Mouse (Mus musculus) megakaryocyte, adult 5-6 weeks (primary cell): Measurements from ENCODE around the gene Rhox4b. TPM values are rescaled to one million over a fixed set of nuclear protein-coding genes. Genes with fewer than 3 reads are reported as not detected.
"Not testable (repeated sequence)": the region's sequence is repeated elsewhere in the genome, so short reads cannot be mapped to it uniquely, and the experiment has no call there.

Experiments
- ATAC-seq: 2 replicates; pipeline ENCODE4 v1.8.0; 2016; ENCODE audit warnings: mild to moderate bottlenecking, inconsistent platforms; ENCODE audit not compliant: poor library complexity, severe bottlenecking
- total RNA-seq, 2 experiments: library from RNA; stranded (forward) in 1 of 2; stranded (reverse) in 1 of 2; fragments of 153-499, 151-499 nt in 1 of 2; fragments of 221-1000, 200-1000 nt in 1 of 2; gene quantifications; 2 replicates each; pipeline versions ENCODE4 v1.2.3 to v1.2.4; 2015 to 2017

Rhox4b gene
- total RNA-seq (2015) (not detected in 2 replicates), total RNA-seq (2017) (not detected in 2 replicates)

- not testable (repeated sequence) for ATAC-seq
Measured at GRCm38 (mm10) chrX:37432194-37432593, at the start of gene Rhox4b. Gene Rhox4b, plus strand, starts transcription at chrX:37432494.

- ATAC-seq: not testable (repeated sequence)
Measured at GRCm38 (mm10) chrX:37390548-37390947, 41.7 kb upstream of the Rhox4b start, which contains the start of gene Rhox4a2. Gene Rhox4a2, plus strand, starts transcription at chrX:37390848.

GRCm38 (mm10) chrX:37411767-37412166, 20.5 kb upstream of the Rhox4b start, which contains the start of gene Rhox2b:
Gene Rhox2b, plus strand, starts transcription at chrX:37412067.
- ATAC-seq: not testable (repeated sequence)

GRCm38 (mm10) chrX:37453380-37453779, 21.1 kb downstream of the Rhox4b start, which contains the start of gene Rhox2c:
Gene Rhox2c, plus strand, starts transcription at chrX:37453680.
- not testable (repeated sequence) for ATAC-seq

- ATAC-seq: not testable (repeated sequence)
Measured at GRCm38 (mm10) chrX:37458285-37458684, 26.0 kb downstream of the Rhox4b start, which contains the start of gene Rhox3c. Gene Rhox3c, plus strand, starts transcription at chrX:37458585.

GRCm38 (mm10) chrX:37480037-37480436, 47.7 kb downstream of the Rhox4b start, which contains the start of gene Rhox4c:
Gene Rhox4c, plus strand, starts transcription at chrX:37480337.
- not testable (repeated sequence) for ATAC-seq

Other genes starting within 250 kb of the Rhox4b start
- gene Ndufa1, start 241.3 kb upstream of the Rhox4b start, total RNA-seq (2015): 203 and 221 TPM in 2 replicates
- 123 and 131 TPM in 2 replicates for gene Ndufa1, start 241.3 kb upstream of the Rhox4b start, total RNA-seq (2017)
- gene Rnf113a1, start 241.2 kb upstream of the Rhox4b start, total RNA-seq (2015): 6.4 and 6.5 TPM in 2 replicates
- gene Rnf113a1, start 241.2 kb upstream of the Rhox4b start, total RNA-seq (2017): 2.8 and 4.5 TPM in 2 replicates
- gene Gm9, start 221.5 kb upstream of the Rhox4b start, total RNA-seq (2015): not detected in 2 replicates
- not detected in 2 replicates for gene Gm9, start 221.5 kb upstream of the Rhox4b start, total RNA-seq (2017)
- gene Rhox1, start 210.2 kb upstream of the Rhox4b start, total RNA-seq (2015): not detected in 2 replicates
- not detected in 2 replicates for gene Rhox1, start 210.2 kb upstream of the Rhox4b start, total RNA-seq (2017)
- gene Rhox2a, start 187.5 kb upstream of the Rhox4b start, total RNA-seq (2015): not detected in 2 replicates
- not detected in 2 replicates for gene Rhox2a, start 187.5 kb upstream of the Rhox4b start, total RNA-seq (2017)
- not detected in 2 replicates for gene Rhox3a, start 182.6 kb upstream of the Rhox4b start, total RNA-seq (2015)
- not detected in 2 replicates for gene Rhox3a, start 182.6 kb upstream of the Rhox4b start, total RNA-seq (2017)
- not detected in 2 replicates for gene Rhox4a, start 167.2 kb upstream of the Rhox4b start, total RNA-seq (2015)
- not detected in 2 replicates for gene Rhox4a, start 167.2 kb upstream of the Rhox4b start, total RNA-seq (2017)
- not detected in 2 replicates for gene Rhox3a2, start 52.5 kb upstream of the Rhox4b start, total RNA-seq (2015)
- not detected in 2 replicates for gene Rhox3a2, start 52.5 kb upstream of the Rhox4b start, total RNA-seq (2017)
- gene Rhox4a2, start 41.6 kb upstream of the Rhox4b start, total RNA-seq (2015): not detected in 2 replicates
- gene Rhox4a2, start 41.6 kb upstream of the Rhox4b start, total RNA-seq (2017): not detected in 2 replicates
- not detected in 2 replicates for gene Rhox2b, start 20.4 kb upstream of the Rhox4b start, total RNA-seq (2015)
- not detected in 2 replicates for gene Rhox2b, start 20.4 kb upstream of the Rhox4b start, total RNA-seq (2017)
- gene Rhox2c, start 21.2 kb downstream of the Rhox4b start, total RNA-seq (2015): not detected in 2 replicates
- gene Rhox2c, start 21.2 kb downstream of the Rhox4b start, total RNA-seq (2017): not detected in 2 replicates
- not detected in 2 replicates for gene Rhox3c, start 26.1 kb downstream of the Rhox4b start, total RNA-seq (2015)
- not detected in 2 replicates for gene Rhox3c, start 26.1 kb downstream of the Rhox4b start, total RNA-seq (2017)
- gene Rhox4c, start 47.8 kb downstream of the Rhox4b start, total RNA-seq (2015): not detected in 2 replicates
- gene Rhox4c, start 47.8 kb downstream of the Rhox4b start, total RNA-seq (2017): not detected in 2 replicates
- gene Rhox2d, start 60.9 kb downstream of the Rhox4b start, total RNA-seq (2015): not detected in 2 replicates
- gene Rhox2d, start 60.9 kb downstream of the Rhox4b start, total RNA-seq (2017): not detected in 2 replicates
- not detected in 2 replicates for gene Rhox4d, start 81.9 kb downstream of the Rhox4b start, total RNA-seq (2015)
- not detected in 2 replicates for gene Rhox4d, start 81.9 kb downstream of the Rhox4b start, total RNA-seq (2017)
- gene Rhox2e, start 98.0 kb downstream of the Rhox4b start, total RNA-seq (2015): not detected in 2 replicates
- not detected in 2 replicates for gene Rhox2e, start 98.0 kb downstream of the Rhox4b start, total RNA-seq (2017)
- not detected in 2 replicates for gene Rhox3e, start 109.5 kb downstream of the Rhox4b start, total RNA-seq (2015)
- not detected in 2 replicates for gene Rhox3e, start 109.5 kb downstream of the Rhox4b start, total RNA-seq (2017)
- not detected in 2 replicates for gene Rhox4e, start 124.9 kb downstream of the Rhox4b start, total RNA-seq (2015)
- not detected in 2 replicates for gene Rhox4e, start 124.9 kb downstream of the Rhox4b start, total RNA-seq (2017)
- gene Rhox2f, start 138.9 kb downstream of the Rhox4b start, total RNA-seq (2015): not detected in 2 replicates
- gene Rhox2f, start 138.9 kb downstream of the Rhox4b start, total RNA-seq (2017): not detected in 2 replicates
- gene Rhox3f, start 148.5 kb downstream of the Rhox4b start, total RNA-seq (2015): not detected in 2 replicates
- gene Rhox3f, start 148.5 kb downstream of the Rhox4b start, total RNA-seq (2017): not detected in 2 replicates
- not detected in 2 replicates for gene Rhox4f, start 175.2 kb downstream of the Rhox4b start, total RNA-seq (2015)
- not detected in 2 replicates for gene Rhox4f, start 175.2 kb downstream of the Rhox4b start, total RNA-seq (2017)
- not detected in 2 replicates for gene Rhox3g, start 196.1 kb downstream of the Rhox4b start, total RNA-seq (2015)
- gene Rhox3g, start 196.1 kb downstream of the Rhox4b start, total RNA-seq (2017): not detected in 2 replicates
- gene Rhox2g, start 211.0 kb downstream of the Rhox4b start, total RNA-seq (2015): not detected in 2 replicates
- gene Rhox2g, start 211.0 kb downstream of the Rhox4b start, total RNA-seq (2017): not detected in 2 replicates
- gene Rhox4g, start 218.8 kb downstream of the Rhox4b start, total RNA-seq (2015): not detected in 2 replicates
- not detected in 2 replicates for gene Rhox4g, start 218.8 kb downstream of the Rhox4b start, total RNA-seq (2017)
- gene Rhox3h, start 236.3 kb downstream of the Rhox4b start, total RNA-seq (2015): not detected in 2 replicates
- not detected in 2 replicates for gene Rhox3h, start 236.3 kb downstream of the Rhox4b start, total RNA-seq (2017)
- gene Rhox2h, start 240.8 kb downstream of the Rhox4b start, total RNA-seq (2015): not detected in 2 replicates
- not detected in 2 replicates for gene Rhox2h, start 240.8 kb downstream of the Rhox4b start, total RNA-seq (2017)